Mouse (Mus musculus): ENCODE data around the gene Sp110. TPM values are rescaled to one million over a fixed set of nuclear protein-coding genes. Genes with fewer than 3 reads are reported as not detected.
"Not testable (repeated sequence)": the region's sequence is repeated elsewhere in the genome, so short reads cannot be mapped to it uniquely, and the experiment has no call there.

The Sp110 gene
- polyA plus RNA-seq, 1 experiment from 2014 or later: 0.39 TPM

- not testable (repeated sequence) for H3K36me3 ChIP-seq; H3K27ac ChIP-seq; H3K9me3 ChIP-seq (replicated peaks); DNase-seq (ENCODE audit: low spot score); H3K4me1 ChIP-seq; H3K27me3 ChIP-seq (ENCODE audit: low read depth, poor library complexity, severe bottlenecking); H3K4me3 ChIP-seq
- 28% methylated on average over 5 of the region's 5 CpGs for WGBS
Observed at GRCm38 (mm10) chr1:85581518-85581917, 17.1 kb downstream of the Sp110 start.

- not testable (repeated sequence) for H3K9me3 ChIP-seq (replicated peaks); H3K27ac ChIP-seq; H3K4me3 ChIP-seq; H3K36me3 ChIP-seq; DNase-seq (ENCODE audit: low spot score); H3K27me3 ChIP-seq (ENCODE audit: low read depth, poor library complexity, severe bottlenecking); H3K4me1 ChIP-seq
- 61% methylated on average over 3 of the region's 3 CpGs for WGBS
Observed at GRCm38 (mm10) chr1:85580578-85580977, 18.0 kb downstream of the Sp110 start.

- H3K4me1 ChIP-seq; DNase-seq (ENCODE audit: low spot score); H3K27me3 ChIP-seq (ENCODE audit: low read depth, poor library complexity, severe bottlenecking); H3K27ac ChIP-seq; H3K9me3 ChIP-seq (replicated peaks); H3K36me3 ChIP-seq; H3K4me3 ChIP-seq: not testable (repeated sequence)
- 83% methylated on average over 3 of the region's 4 CpGs for WGBS
Observed at GRCm38 (mm10) chr1:85580148-85580534, 18.5 kb downstream of the Sp110 start.

GRCm38 (mm10) chr1:85579199-85580147 is 19.1 kb downstream of the Sp110 start:
- not testable (repeated sequence) for DNase-seq (ENCODE audit: low spot score); H3K36me3 ChIP-seq; H3K27me3 ChIP-seq (ENCODE audit: low read depth, poor library complexity, severe bottlenecking); H3K4me3 ChIP-seq; H3K4me1 ChIP-seq; H3K27ac ChIP-seq; H3K9me3 ChIP-seq (replicated peaks)
- 78% methylated on average over 6 of the region's 7 CpGs for WGBS

GRCm38 (mm10) chr1:85578372-85579010 is 20.1 kb downstream of the Sp110 start:
- not testable (repeated sequence) for H3K27ac ChIP-seq; H3K9me3 ChIP-seq (replicated peaks); H3K4me3 ChIP-seq; H3K27me3 ChIP-seq (ENCODE audit: low read depth, poor library complexity, severe bottlenecking); DNase-seq (ENCODE audit: low spot score); H3K36me3 ChIP-seq; H3K4me1 ChIP-seq
- 75% methylated on average over 3 of the region's 3 CpGs for WGBS

- H3K4me1 ChIP-seq; H3K27ac ChIP-seq; H3K9me3 ChIP-seq (replicated peaks); DNase-seq (ENCODE audit: low spot score); H3K36me3 ChIP-seq; H3K27me3 ChIP-seq (ENCODE audit: low read depth, poor library complexity, severe bottlenecking); H3K4me3 ChIP-seq: not testable (repeated sequence)
- 68% methylated on average over 2 of the region's 3 CpGs for WGBS
Observed at GRCm38 (mm10) chr1:85575376-85575775, 23.2 kb downstream of the Sp110 start, which contains the start of gene G530012D18Rik. G530012D18Rik (plus strand) TSS chr1:85575676.

- H3K36me3 ChIP-seq; H3K4me1 ChIP-seq; H3K27ac ChIP-seq; H3K9me3 ChIP-seq (replicated peaks); H3K27me3 ChIP-seq (ENCODE audit: low read depth, poor library complexity, severe bottlenecking); DNase-seq (ENCODE audit: low spot score); H3K4me3 ChIP-seq: not testable (repeated sequence)
- WGBS: 75% methylated on average over 4 of the region's 4 CpGs
Observed at GRCm38 (mm10) chr1:85573554-85573953, 25.1 kb downstream of the Sp110 start.

- H3K27me3 ChIP-seq (ENCODE audit: low read depth, poor library complexity, severe bottlenecking); H3K9me3 ChIP-seq (replicated peaks); H3K27ac ChIP-seq; DNase-seq (ENCODE audit: low spot score); H3K36me3 ChIP-seq; H3K4me3 ChIP-seq; H3K4me1 ChIP-seq: not testable (repeated sequence)
- WGBS: 88% methylated on average over 4 of the region's 4 CpGs
Observed at GRCm38 (mm10) chr1:85555261-85555660, 43.4 kb downstream of the Sp110 start.

GRCm38 (mm10) chr1:85546442-85546841 is 52.2 kb downstream of the Sp110 start:
- H3K27ac ChIP-seq; H3K4me1 ChIP-seq; H3K4me3 ChIP-seq; H3K9me3 ChIP-seq (replicated peaks); DNase-seq (ENCODE audit: low spot score); H3K27me3 ChIP-seq (ENCODE audit: low read depth, poor library complexity, severe bottlenecking); H3K36me3 ChIP-seq: not testable (repeated sequence)

- 85% methylated on average over 4 of the region's 4 CpGs for WGBS
- not testable (repeated sequence) for H3K27me3 ChIP-seq (ENCODE audit: low read depth, poor library complexity, severe bottlenecking); H3K4me3 ChIP-seq; H3K9me3 ChIP-seq (replicated peaks); H3K36me3 ChIP-seq; H3K27ac ChIP-seq; H3K4me1 ChIP-seq; DNase-seq (ENCODE audit: low spot score)
Observed at GRCm38 (mm10) chr1:85543818-85544217, 54.8 kb downstream of the Sp110 start.

- not testable (repeated sequence) for H3K27me3 ChIP-seq (ENCODE audit: low read depth, poor library complexity, severe bottlenecking); H3K9me3 ChIP-seq (replicated peaks); H3K27ac ChIP-seq; H3K4me3 ChIP-seq; DNase-seq (ENCODE audit: low spot score); H3K36me3 ChIP-seq; H3K4me1 ChIP-seq
- 80% methylated on average over 14 of the region's 15 CpGs for WGBS
Observed at GRCm38 (mm10) chr1:85528451-85529110, 70.0 kb downstream of the Sp110 start.
